Mouse (Mus musculus): ENCODE measurements around the gene B3galt1.

Gene B3galt1

DNA sequence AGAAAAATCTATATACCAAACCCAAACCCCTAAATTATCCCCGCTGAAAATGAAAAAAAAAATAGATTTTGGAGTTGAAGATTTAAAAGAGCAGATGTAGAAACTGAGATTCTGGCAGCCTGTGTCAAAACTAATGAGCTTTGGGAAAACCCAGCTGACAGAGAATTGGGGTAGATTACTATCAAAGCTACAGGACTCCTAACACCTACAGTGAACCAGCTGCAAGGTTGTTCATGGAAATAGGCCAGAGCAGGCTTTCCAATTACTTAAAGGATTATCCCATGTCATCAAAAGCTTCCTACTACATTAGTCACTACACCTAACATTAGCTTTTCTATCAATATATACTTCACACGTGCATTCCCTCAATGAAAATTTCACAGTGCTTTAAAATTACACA lies 165.1 kb downstream of the B3galt1 start:
- DNase-seq (ENCODE audit: low read depth), result no peak

DNA sequence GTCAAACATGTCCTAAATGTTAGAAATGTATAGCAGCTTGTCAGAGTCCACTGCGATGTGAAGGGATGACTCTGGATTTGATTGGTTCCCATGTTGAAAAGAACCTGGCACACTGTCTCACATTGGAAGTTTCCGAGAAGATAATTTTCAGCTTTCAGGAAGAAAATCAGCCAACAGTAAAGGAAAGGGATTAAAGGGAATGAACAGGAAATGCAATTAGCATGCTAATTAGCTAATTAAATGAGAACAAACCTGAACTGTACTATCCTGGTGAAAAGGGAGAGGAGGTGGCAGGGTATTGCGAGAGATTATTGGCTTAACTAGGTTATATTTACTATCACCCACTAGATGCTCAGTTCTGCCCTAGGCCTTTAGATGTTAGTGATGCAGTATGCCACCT lies 185.9 kb downstream of the B3galt1 start:
- DNase-seq (ENCODE audit: low read depth), result no peak

DNA sequence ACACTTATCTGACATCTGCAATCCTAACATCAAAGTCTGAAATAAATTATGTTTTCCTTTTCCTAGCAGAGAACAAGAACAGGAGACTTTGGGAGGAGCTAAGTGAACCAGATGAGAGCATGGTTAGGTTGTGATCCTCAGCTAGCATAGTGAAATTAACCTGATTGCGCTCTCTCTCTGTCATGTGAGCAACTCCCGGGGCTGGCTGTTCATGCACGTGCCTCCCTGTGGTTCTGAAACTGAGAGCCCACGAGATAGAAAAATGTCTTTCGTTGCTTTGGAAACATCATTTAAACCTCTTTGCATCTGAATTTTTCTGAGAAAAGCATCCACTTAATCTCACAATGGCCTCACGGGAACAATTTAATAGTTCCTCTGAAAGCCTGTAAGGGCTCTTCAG lies 190.8 kb downstream of the B3galt1 start:
- DNase-seq (ENCODE audit: low read depth), result no peak

DNA sequence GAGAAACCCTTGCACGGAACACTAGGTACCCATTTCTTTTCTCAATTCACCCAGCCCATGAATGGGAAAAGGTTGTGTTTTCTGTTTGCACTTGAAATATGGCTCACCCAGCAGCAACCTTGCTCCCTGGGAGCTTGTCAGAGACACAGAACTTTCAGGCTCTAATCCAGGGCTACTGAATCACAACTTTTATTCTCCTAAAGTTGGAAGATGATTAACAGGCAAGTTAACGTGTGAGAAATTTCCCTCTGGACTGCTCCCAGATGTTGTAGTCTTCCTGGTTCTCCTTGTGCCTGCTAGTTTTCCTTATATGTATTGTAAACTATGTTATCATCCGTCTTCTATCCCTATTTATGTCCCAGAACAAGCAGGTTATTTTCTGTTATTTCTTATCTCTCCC lies 221.9 kb downstream of the B3galt1 start:
- no peak for DNase-seq (ENCODE audit: low read depth)

DNA sequence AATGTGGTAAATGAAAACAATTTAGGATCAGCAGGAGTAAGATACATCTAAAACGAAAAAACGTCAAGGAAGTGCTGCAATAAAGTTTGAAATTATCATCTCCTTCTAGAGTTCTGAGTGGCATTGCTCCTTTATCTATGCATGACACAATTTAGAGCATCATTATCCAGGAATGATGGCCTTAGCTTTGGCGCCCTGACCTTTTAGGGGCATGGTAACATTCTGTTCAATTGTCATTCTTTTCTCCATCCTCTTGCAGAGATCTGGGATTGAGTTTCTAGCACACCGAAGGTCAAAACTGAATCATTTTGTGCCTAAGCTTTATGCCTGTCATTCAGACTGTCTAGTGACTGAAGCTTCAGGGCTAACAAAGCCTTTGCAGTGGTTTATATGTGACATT lies 231.9 kb downstream of the B3galt1 start:
- no peak for DNase-seq (ENCODE audit: low read depth)

DNA sequence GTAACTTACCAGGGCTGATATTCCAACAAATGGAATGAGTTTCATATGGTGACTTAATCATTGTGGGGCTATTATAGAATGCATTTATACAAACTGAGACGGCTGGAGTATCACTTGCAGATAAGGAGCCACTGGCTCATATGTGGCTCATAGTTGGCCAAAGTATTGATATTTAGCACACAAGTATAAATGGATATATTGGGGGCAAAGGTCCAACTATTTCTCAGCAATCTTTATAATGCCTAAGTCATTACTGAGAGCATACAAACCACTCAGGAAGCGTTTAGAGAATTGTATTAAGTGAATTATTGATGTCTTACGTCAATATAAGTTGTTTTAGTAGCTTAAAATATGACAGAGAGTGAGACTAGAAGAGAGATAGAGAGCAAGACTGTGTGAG lies 234.3 kb downstream of the B3galt1 start:
- no peak for DNase-seq (ENCODE audit: low read depth)

DNA sequence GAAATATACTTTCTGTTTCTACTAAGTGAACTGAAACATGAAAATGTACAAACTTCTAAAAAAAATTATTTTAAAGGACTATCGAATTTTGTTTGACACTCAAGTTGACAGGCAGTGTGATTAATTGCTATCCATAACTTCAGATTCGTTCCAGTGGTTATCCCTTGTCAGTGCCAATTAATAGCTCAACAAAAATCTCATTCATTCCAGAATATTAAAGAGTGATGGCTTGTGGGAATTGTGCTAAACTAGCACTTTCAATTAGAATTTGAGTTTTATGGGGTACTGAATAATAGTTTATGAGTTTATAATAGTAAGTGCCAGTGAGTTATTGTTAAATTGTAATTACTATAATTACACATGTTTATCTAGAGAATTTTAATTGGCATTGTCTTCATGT lies 250.5 kb downstream of the B3galt1 start:
- no peak for DNase-seq (ENCODE audit: low read depth)

DNA sequence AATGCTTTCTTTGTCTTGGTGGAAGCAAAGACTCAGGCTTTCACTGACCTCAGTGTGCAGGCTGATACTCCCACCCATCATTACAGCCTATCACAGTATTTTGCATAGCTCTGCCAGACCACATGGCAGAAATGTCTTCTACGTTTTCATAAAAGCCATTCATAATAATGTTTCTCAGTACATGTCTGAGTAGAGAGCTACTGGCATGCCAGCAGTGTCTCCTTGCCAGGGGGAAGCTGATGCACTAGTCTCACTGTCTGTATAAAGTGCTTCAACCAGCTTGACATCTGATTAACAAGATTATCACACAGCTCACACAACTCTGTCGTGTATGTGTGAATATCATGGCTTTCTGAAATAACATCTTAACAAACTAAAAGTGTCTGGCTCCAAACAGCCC lies 252.3 kb downstream of the B3galt1 start:
- no peak for DNase-seq (ENCODE audit: low read depth)

DNA sequence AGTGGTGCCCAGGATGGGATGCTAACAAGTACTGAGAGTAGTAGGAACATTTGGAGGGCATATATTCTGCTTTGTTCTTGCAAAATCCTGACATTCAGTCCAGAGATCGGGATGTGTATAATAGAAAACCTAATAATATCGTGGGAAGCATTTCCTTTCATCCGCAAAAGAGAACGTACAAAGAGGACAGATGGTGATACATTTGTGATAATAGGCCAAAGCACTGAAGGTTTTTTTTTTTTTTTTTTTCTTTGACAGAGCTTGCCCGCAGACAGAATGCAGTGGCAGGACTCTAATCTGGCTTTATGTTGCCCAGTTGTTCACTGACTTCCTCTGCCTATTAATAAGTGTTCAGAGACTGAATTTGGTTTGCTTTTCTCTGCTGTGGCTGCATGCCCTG lies 256.7 kb downstream of the B3galt1 start:
- DNase-seq (ENCODE audit: low read depth), result no peak

DNA sequence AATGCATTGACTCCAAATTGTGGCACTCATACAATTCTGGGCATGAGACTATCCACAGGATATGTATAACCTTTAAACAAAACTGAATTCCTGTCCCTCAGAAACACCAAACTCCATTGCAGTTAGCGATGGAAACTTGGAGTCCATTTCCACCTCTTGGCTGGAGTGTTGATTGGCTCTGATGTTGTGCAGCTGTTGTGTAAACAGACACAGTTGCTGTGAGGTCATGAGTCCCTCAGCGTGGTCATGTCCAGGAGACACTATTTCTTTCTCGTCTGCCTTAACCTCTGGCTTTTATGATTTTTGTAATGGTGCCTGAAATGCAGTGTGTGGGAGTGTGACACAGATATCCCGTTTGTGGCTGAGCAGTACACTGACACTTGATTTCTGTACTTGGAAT lies 262.0 kb downstream of the B3galt1 start:
- no peak for DNase-seq (ENCODE audit: low read depth)

DNA sequence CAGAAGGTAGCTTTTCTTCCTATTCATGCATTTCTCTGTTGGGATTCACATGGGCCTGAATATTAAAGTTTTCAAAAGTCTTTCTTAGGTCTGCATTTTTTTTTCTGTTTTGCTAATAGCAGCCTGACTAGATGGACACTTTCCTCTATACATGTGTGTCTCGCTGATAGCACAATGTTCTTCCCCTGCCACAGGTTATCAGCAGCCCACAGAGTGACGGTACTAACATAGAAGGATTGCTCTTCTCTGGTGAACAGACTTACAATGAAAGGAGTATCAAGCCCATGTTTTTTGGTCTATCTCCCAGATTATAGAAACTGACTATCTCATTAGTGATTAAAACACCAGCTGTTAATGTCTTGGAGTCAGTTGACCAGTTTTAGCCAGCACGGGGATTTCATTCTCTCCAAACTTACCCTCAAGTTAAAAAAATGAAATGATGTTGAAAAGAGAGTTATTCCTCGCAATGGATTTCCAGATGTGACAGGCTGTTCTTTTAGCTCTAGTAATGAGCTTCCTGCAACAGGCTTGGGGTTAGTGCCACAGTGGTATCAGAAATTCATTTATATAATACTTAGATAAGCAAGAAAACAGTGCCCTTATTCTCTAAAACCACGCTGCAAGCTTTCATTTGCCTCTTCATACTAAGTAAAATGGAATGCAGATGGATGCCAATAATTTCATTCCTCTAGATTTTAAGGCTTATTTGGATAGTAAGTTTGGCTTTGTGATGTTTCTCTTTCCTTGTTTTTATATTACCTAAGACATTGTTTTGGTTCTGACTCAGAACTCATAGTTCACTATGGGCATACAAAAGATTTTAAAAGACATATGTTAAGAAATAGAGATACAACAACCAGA lies 263.6 kb downstream of the B3galt1 start:
- no peak for DNase-seq (ENCODE audit: low read depth)

DNA sequence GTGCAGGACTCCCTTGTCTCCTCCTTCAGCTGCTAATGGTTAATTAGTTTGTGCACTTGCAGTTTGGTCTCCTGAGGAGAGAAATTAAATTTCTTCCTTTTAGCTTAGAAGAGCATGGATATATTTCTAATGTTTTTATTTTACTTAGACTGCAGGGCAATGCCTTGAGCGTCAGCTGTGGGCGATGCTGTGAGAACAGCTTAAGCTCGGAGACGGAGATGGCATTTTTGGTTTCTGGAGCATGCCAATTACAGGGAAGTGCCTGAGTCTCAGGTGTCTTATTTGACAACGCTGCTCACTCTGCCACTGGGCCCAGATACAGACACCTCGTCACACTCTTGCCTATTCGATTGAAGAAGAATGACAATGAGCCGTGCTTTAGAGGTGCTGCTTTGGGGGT lies 282.1 kb downstream of the B3galt1 start:
- no peak for DNase-seq (ENCODE audit: low read depth)

DNA sequence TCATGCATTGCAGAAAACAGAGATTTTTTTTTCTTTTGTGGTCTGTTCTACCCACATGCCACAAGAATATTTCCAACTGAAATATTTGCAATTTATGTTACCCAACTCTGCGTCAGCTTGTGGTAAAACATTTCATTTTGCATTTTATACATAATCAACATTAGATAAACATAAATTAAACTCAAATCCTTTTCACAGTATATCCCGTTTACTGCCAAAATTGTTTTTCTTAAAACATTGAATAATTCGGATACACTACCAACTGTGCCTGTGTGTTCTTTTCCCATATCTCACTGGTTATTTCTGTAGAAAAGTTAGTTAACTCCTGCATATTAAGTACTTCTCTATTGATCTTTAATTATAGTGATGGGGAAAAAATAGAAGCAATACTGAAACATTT lies 285.1 kb downstream of the B3galt1 start:
- DNase-seq (ENCODE audit: low read depth), result no peak

DNA sequence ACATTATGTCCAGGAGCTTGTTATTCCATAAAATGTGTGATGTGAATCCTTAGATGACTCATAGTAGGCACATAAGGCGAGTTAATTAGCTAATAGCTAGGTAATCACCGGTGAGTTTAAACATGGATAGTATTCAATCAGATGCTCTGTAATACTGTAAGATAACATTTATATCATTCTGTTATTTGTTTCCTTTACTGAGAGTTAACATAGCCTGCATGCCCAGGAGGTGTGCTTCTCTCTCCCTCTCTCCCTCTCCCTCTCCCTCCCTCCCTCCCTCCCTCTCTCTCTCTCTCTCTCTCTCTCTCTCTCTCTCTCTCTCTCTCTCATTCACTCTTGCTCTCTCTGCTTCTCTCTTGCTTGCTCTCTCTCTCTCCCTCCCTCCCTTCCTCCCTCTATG lies 292.7 kb downstream of the B3galt1 start:
- no peak for DNase-seq (ENCODE audit: low read depth)

DNA sequence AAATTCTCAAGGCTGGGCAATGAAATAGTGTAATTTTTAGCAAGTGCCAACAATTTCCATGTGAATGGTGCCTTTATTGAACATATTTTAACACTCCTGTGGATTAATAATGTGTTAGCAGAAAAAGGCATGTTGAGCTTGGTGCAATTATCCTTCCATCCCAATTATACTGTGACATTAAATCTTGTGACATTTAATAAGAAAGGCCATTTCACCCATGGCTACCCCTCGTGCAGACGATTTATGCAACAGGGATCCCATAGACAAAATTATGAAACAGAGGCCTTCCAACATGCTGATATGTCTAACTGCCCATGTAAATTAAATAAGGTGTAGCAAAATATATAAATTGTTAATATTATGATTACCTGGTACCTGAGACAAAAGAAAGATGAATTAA lies 293.3 kb downstream of the B3galt1 start:
- DNase-seq (ENCODE audit: low read depth), result no peak

DNA sequence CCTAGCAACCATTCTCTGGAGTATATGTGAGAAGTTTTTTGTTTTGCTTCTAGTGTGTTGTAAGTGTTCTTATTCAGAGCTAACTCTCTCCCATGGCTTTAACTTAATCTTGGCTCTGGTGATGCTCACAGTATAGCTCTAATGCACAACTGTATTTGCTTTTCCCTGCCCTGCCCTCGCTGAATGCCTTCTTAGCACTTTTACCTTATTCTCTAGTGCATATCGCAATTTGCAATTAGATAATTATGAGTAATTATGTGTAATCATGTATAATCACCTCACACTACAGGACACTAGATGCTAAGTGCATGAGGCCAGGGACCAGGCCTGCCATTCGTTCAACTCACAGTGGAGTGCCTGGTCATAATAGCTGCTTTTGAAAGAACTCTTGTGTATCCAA lies 307.7 kb downstream of the B3galt1 start:
- DNase-seq (ENCODE audit: low read depth), result no peak

DNA sequence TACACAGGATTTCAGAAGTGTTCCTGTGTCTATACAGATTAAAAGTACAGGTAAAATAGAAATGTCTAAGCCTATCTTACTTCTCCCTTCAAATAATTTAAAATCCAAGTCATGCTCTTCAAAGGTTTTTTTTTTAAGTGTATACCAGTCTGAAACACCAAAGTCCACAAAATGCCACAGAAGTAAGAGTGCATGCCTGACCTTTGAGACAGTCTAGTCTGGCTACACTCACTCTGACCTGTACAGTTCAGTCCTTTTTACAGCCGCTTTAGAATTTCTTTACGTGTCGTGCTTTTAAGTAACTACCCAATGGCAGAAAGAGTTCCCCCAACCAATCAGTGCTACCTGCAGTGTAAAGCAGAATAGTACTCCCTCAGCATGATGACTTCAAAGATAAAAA lies 314.2 kb downstream of the B3galt1 start:
- no peak for DNase-seq (ENCODE audit: low read depth)

DNA sequence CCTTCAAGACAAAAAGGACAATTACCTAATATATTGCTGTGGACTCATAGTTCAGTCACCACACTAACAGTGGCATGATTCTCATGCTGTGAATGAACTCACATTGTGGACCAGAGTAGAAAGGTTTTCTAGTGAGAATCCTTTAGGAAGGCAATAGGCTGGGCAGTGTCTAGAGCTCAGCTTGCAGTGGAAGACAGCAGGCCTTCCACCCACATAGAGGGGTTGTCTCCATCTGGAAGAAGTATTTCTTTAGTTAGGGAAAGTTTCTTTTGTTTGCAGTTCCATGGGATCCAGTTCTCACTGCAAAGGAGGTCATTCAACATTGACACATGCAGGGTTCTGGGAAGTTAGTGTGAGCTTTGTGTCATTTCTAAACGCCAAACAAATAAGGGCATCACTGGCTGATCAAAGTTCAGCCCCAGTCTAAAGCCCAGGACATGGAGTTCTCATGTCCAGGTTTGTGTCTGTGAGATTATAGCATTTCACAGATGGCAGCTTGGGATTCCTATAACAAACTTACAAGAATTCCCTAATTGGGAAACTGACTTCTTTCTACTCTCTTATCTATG lies 316.1 kb downstream of the B3galt1 start:
- no peak for DNase-seq (ENCODE audit: low read depth)

DNA sequence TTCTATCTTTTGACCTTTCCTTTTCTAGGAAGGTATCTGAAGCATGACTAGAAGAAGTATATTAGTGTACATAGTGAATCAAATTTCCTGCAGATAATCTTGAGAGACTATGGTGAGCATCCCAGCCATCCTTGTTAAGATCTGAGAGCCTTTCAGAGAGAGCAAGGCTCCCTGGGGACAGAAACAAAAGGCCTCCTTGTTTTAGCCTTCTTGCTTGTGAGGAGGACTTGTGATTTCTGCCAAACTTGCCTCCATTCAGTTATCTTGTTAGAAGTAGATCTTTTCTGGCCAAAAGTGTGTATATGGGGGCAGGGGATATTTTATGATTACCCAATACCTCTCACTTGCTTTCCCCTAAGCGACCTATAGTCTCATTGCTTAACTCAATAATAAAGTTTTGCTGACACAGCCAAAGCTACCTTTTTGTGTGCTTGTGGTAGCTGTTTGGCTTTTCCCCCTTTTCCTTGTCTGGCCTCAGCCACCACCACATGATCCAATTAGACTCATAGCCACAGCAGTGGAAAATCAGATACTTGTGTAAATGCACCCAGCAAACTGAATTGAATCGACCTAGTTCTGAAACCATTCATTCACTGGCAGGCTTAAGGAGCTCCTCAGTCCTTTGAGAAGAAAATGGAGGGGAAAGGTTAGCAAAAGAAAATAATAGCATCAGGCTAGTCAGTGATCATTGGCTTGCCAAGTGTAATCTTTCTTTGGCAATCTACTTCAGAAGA lies 332.5 kb downstream of the B3galt1 start:
- DNase-seq (ENCODE audit: low read depth), result no peak

DNA sequence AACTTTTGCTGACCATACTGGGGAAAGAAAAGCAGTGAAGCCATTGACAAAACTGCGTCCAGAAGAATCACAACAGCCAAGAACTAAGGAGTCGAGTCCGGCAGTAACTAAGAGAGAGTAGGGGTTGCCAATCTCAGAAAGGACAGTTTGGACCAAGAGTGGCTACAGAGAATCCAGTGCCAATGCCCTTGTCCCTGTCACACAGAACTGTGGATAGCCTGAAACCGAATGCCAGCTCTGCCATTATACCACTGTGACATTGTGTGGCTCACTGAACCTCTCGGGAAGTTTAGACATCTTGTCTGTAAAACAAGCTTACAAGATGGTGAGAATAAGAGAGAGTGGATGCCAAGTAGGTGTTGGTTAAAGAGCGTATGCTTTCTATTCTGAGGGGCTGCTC lies 335.9 kb downstream of the B3galt1 start:
- no peak for DNase-seq (ENCODE audit: low read depth)

DNA sequence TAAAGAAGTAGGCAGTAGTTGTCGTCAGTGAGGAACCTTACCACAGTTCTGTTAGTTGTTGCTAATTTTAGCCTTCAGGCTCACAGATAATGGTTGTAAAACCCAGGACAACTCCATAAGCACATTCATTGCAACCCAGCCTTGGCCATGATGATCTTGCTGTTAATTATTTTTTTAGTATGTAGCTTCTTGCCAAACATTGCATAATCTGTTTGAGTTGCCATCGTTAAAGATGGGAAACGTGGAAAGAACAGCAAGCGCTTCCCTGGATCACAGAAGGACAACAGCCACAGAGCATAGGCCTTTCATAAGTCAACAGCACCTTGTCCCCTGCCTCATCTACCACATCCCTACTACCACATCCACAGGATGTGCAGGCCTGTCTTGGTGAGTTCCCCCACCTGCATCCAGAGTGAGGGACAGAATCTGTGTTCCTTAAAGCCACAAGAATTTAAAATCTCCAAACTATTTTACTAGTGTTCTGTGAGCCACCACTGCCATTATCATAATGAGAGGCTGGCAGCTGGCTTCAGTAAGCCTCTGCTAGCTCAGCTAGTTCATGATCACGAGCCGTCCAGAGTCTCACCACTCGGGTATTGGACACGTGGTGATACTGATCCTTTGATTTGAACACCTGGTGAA lies 337.1 kb downstream of the B3galt1 start:
- no peak for DNase-seq (ENCODE audit: low read depth)

DNA sequence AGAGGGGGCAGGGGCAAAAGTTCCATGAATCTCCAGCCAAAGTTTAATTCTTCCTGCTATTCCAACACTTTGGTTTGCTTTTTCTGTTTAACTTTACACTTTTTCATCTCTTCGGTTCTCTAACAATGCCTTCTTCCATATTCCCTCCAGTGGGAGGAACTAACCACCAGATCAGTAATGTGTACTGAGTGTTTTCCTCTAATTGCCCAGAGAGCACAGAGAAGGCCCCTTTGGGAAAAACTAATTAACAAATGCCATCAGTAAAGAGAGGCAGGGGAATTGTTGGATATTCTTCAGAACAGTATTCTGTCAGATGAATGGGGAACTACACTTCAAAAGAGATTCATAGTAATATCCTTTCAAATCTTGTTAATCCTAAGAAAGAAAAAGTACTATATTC lies 338.1 kb downstream of the B3galt1 start:
- no peak for DNase-seq (ENCODE audit: low read depth)

DNA sequence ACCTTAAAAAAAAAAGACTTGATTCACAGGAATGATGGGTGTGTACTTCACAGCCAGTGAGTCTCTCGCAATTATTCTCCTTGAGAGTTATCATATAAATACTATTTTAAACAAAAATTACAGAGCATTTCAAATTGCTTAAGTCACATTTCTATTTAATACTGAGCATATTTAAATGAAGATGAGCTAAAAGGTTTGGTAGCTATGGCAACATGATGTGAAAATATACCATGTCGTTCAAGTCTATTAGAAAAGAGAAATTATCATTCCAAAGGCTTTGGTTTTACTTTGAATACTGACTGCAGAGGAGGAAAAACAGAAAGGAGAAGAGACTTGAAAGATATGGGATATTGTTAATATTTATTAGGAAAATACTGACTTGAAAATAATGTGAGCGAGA lies 366.3 kb downstream of the B3galt1 start:
- DNase-seq (ENCODE audit: low read depth), result no peak
